Mouse (Mus musculus): Measurements from ENCODE around the gene Oas3. TPM values are rescaled to one million over a fixed set of nuclear protein-coding genes. Genes with fewer than 3 reads are reported as not detected.

Oas3 gene
- total RNA-seq, 2 experiments from 2014 or later, result 0.10 to 0.17 TPM

DNA sequence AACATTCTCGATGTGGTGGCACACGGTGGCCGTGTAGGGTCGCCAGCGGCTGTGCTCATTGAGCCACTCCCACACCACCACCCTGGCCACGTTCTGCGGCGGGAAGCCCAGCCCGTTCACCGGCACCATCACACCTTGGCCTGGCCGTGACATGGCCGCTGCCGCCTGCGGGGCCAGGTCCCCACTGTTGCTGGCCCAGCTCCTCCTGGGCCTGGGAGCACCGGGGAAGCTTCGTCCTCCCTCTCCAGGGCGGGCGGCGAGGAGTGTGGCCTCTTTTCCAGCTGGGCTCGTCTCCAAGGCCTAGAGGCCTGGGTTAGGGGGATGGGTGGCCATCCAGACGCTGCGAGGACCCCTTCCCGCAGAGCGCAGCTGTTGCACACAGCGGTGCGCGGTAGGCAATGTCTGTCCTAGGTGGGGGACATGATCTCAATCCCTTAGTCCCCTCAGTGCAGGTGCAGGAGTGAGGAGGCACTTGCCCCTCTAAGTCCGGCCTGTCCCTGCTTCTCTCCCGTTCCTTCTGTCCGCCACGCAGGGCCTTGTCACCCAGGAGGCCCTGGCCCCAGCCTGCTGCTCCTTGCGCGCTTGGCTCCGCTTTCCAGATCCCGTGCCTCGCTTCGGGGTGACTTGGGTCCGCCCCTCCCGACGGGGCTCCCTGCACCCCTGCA is 67.2 kb downstream of the Oas3 start:
- no peak for DNase-seq (ENCODE audit: low spot score)
- intact Hi-C loops (cut with DNase I), result no loop called here

DNA sequence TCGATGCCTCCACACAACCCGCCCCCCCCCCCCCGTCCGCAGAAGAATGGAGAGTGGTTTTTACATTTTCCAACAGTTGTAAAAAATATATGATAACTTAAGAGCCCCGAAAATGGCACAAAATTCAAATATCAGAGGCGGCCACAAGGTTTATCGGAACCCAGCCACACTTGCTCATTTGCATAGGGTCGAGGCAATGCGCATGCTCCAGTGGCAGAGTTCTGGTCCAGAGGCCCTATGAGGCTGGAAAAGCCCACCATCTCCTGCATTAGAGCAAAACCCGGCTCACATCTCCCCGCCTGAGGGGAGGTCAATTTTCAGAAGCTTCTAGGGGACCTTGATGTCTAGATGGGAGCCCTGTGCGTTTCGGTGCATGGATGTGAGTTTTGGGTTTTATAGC is 70.5 kb downstream of the Oas3 start:
- no peak for DNase-seq (ENCODE audit: low spot score)
- intact Hi-C loops (cut with DNase I), result no loop called here

DNA sequence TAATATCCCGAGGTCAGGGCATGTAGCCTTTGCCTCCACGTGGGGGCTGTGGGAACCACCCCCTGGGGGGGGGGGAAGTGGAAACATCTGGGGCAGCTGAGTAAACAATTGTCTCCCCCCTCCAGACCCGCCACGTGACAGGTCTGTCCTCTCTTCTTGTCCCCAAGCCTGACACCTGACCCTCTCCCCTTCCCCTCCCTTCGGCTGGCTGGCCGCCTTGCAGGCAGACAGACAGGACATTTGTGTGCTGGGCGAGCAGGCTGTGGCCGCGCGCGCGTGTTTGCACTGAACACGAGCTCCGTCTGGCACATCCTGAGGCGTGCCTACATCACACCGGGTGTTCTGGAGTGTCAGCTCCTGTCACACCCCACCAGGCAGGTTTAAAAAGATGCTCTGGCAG is 70.9 kb downstream of the Oas3 start:
- DNase-seq (ENCODE audit: low spot score), result no peak
- intact Hi-C loops (cut with DNase I), result no loop called here

DNA sequence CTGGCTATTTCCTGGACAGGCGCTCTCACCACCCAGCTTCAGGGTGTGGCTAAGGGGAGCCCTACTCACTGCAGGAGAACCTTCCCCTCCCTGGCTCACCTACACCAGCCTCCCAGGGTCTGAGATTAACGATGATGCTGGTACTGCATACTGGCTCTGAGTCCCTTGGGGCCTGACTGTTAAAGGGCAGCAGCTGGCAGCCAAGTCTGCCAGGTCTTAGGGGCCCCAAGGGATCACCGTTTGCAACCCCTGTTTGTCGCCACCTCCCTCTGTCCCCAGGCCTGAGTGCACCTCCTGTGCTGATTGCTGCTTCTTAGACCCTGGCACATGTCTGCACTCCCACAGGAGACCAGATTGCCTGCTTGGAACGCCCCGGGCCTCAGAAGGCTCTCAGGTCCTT is 73.0 kb downstream of the Oas3 start:
- intact Hi-C loops (cut with DNase I), result no loop called here
- DNase-seq (ENCODE audit: low spot score), result no peak

DNA sequence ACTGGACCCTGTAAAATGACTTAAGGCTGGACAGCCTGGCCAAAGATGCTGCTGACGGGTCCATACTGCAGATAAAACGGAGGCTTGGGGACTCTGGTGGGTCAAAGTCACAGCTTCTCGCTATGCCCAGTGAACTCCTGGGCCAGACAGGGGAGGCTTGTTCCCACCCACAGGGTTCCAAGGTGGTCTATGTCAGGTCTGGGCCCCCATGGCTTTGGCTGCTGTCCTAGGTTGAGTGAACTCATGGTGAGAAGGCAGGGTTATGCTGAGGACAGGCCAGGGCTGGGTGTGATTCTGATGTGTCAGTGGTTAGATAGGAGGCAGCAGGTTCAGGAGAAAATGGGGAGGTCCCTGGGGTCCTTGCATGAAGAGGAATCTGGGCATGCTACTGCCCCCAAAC is 73.8 kb downstream of the Oas3 start:
- intact Hi-C loops (cut with DNase I), result no loop called here
- DNase-seq (ENCODE audit: low spot score), result no peak

Other genes with a start within 250 kb of the Oas3 start
- 10 to 100 TPM; 36.0 to 37.9 TPM for gene Tpcn1, start 189.0 kb downstream of the Oas3 start, total RNA-seq (2021)
- gene Iqcd, start 188.6 kb downstream of the Oas3 start, total RNA-seq (2021), result not detected
- 10 to 100 TPM; 15.4 to 18.7 TPM for gene Rita1, start 165.1 kb downstream of the Oas3 start, total RNA-seq (2021)
- 10 to 100 TPM; 20.1 to 21.4 TPM for gene Ddx54, start 164.9 kb downstream of the Oas3 start, total RNA-seq (2021)
- gene Cfap73, start 143.4 kb downstream of the Oas3 start, total RNA-seq (2021), result not detected
- gene Rasal1, start 128.8 kb downstream of the Oas3 start, total RNA-seq (2021), result not detected
- gene Dtx1, start 65.7 kb downstream of the Oas3 start, total RNA-seq (2021), result 1 to 10 TPM; 1.8 to 1.9 TPM
- gene Oas2, start 27.8 kb downstream of the Oas3 start, total RNA-seq (2021), result under 1 TPM; 0.57 to 0.78 TPM
- not detected for gene Oas1e, start 17.9 kb upstream of the Oas3 start, total RNA-seq (2021)
- gene Oas1c, start 34.9 kb upstream of the Oas3 start, total RNA-seq (2021), result under 1 TPM; 0.10 to 0.48 TPM
- not detected for gene Oas1f, start 69.7 kb upstream of the Oas3 start, total RNA-seq (2021)
- gene Oas1h, start 83.8 kb upstream of the Oas3 start, total RNA-seq (2021), result not detected
- under 1 TPM in 1 of 2 experiments, not detected in 1; 0.25 TPM for gene Oas1g, start 110.0 kb upstream of the Oas3 start, total RNA-seq (2021)
- gene Oas1a, start 129.9 kb upstream of the Oas3 start, total RNA-seq (2021), result 1 to 10 TPM in 1 of 2 experiments, under 1 TPM in 1; 0.34 to 1.0 TPM
- gene Oas1d, start 136.9 kb upstream of the Oas3 start, total RNA-seq (2021), result not detected
- gene Rph3a, start 232.4 kb upstream of the Oas3 start, total RNA-seq (2021), result under 1 TPM in 1 of 2 experiments, not detected in 1; 0.08 TPM